22 mouse cellular contexts compared by ENCODE assay signal in the genomic region with DNA sequence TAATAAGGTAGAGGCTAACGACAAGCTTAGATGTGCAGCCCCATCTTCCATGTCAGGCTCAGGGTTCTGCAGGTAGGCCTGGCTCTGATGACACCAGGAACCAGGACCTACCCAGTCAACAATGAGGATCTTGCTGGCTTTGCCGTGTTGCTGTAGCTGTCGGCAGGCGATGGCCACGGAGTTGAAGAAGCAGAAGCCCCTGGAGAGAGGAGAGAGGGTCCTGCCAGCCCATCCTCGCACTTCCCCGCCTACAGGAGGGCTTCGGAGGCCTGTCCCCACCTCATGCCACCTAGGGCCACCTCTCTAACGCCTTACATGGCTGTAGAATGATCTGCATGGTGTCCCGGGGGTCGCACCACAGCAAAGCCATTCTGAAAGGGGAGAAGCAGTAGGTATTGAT.
"Had no signal": no experiment of that assay in that cellular context is flagged by ENCODE, and none has a peak within 500 bp of the region (broad histone marks: within the 10 kb centered on the region; RNA-seq: fewer than 3 reads in every experiment).

No protein-coding gene starts in this region.

- H3K9me3 ChIP-seq: limb, embryonic 10.5 days; limb, embryonic 13.5 days; liver, embryonic 12.5 days; liver, embryonic 15.5 days; lung, embryonic 15.5 days; megakaryocyte, embryonic 14.5 days; stomach, embryonic 15.5 days had no signal

- DNase-seq: kidney, adult 2 months; kidney, postnatal 25 days; layer of hippocampus, adult 9-11 months; liver; lung, adult 18-20 months; lung, postnatal 10 days; lung, postnatal 36 days; retina, postnatal 1 day; right cerebral cortex, postnatal 25 days; spleen, adult 18-20 months; thymus, postnatal 25 days had no signal

- ATAC-seq: liver, embryonic 12.5 days; midbrain, embryonic 16.5 days had no signal

- H3K27ac ChIP-seq: kidney, postnatal 0 days; layer of hippocampus, adult 2 months; limb, embryonic 10.5 days; limb, embryonic 13.5 days; liver, embryonic 12.5 days; liver, embryonic 15.5 days; lung, embryonic 15.5 days; stomach, embryonic 15.5 days had no signal

- H3K4me2 ChIP-seq: limb, embryonic 13.5 days; liver, embryonic 12.5 days; liver, embryonic 15.5 days; lung, embryonic 15.5 days; midbrain, embryonic 11.5 days; stomach, embryonic 15.5 days had no signal

- H3K4me3 ChIP-seq: layer of hippocampus, adult 2 months; limb, embryonic 10.5 days; limb, embryonic 13.5 days; liver, embryonic 12.5 days; liver, embryonic 15.5 days; lung, embryonic 15.5 days; megakaryocyte, embryonic 14.5 days; stomach, embryonic 15.5 days had no signal

- H3K4me1 ChIP-seq: liver, embryonic 12.5 days; liver, embryonic 15.5 days; lung, embryonic 15.5 days had no signal

- H3K9ac ChIP-seq: limb, embryonic 13.5 days; liver, embryonic 12.5 days; liver, embryonic 15.5 days; lung, embryonic 15.5 days; stomach, embryonic 15.5 days had no signal

- H3K27me3 ChIP-seq: limb, embryonic 13.5 days; liver, embryonic 12.5 days; liver, embryonic 15.5 days; lung, embryonic 15.5 days; megakaryocyte, embryonic 14.5 days; stomach, embryonic 15.5 days had no signal
